In genomic region chr1:172188891-172189290, GRCm38 (mm10) we compare ENCODE assay signal across 8 mouse cellular contexts. TPM values are rescaled to one million over a fixed set of nuclear protein-coding genes. Genes with fewer than 3 reads are reported as not detected.
DNase-seq lines count a peak whose midpoint lies in the region.

No protein-coding gene starts in this region.

- H3K9me3 ChIP-seq in heart, embryonic 10.5 days: no peaks in the 10 kb centered on the region

- peak; percentile 48 to 70 for DNase-seq in heart, postnatal 10 days
- no peak for DNase-seq in heart, embryonic 10.5 days (ENCODE audit: low spot score)
- peak; percentile 46 for DNase-seq in thymus, postnatal 4 days
- DNase-seq in thymus, postnatal 10 days (ENCODE audit: low spot score in 2 of 2): no peak
- DNase-seq in induced T-regulatory cell, adult 2 months (ENCODE audit: low read depth): peak; percentile 32
- DNase-seq in testis, postnatal 10 days (ENCODE audit: low spot score): peak; percentile 54
- no peak for DNase-seq in thymus, postnatal 36 days
- DNase-seq in yolk sac, embryonic 10.5 days (ENCODE audit: low spot score): no peak

- H3K4me3 ChIP-seq in heart, embryonic 10.5 days: no peak overlapping the region

- intact Hi-C loops in heart, postnatal 10 days (cut with DNase I): no loop called here

- H3K27me3 ChIP-seq in heart, embryonic 10.5 days (ENCODE audit: insufficient read depth, poor library complexity, severe bottlenecking): no peaks in the 10 kb centered on the region

- H3K36me3 ChIP-seq in heart, embryonic 10.5 days: peaks cover 84% of the 10 kb centered on the region

- 70% methylated on average over 4 of the region's 4 CpGs for WGBS in heart, embryonic 10.5 days

- H3K27ac ChIP-seq in heart, embryonic 10.5 days: no peak overlapping the region

- no peaks in the 10 kb centered on the region for H3K4me1 ChIP-seq in heart, embryonic 10.5 days

RNA-seq across cellular contexts. Expression of gene Pea15a, which starts 17.7 kb away (rescaled TPM):
- total RNA-seq in heart, postnatal 10 days (2021): 100 to 1,000 TPM; 111 to 121 TPM
- 115 and 152 TPM in 2 replicates for polyA plus RNA-seq in heart, embryonic 10.5 days (2016; fragmentation: Nextera tagmentation; extraction: Ambion mirVana)

RNA-seq across cellular contexts. Expression of gene Casq1, which starts 30.8 kb away (rescaled TPM):
- 1 to 10 TPM; 6.6 to 9.1 TPM for total RNA-seq in heart, postnatal 10 days (2021)
- polyA plus RNA-seq in heart, embryonic 10.5 days (2016; fragmentation: Nextera tagmentation; extraction: Ambion mirVana): 225 and 307 TPM in 2 replicates

RNA-seq across cellular contexts. Expression of gene Dcaf8, which starts 41.0 kb away (rescaled TPM):
- 100 to 1,000 TPM; 119 to 130 TPM for total RNA-seq in heart, postnatal 10 days (2021)
- 110 and 125 TPM in 2 replicates for polyA plus RNA-seq in heart, embryonic 10.5 days (2016; fragmentation: Nextera tagmentation; extraction: Ambion mirVana)

Comparison
In these comparisons a context has a peak if more than half of its experiments do, and no peak if none do; other contexts are left out.
1. DNase-seq: peak in heart, postnatal 10 days (2 of 2), thymus, postnatal 4 days (single experiment), induced T-regulatory cell, adult 2 months (single experiment) and testis, postnatal 10 days (single experiment); none in heart, embryonic 10.5 days (single experiment), thymus, postnatal 10 days (0 of 2), thymus, postnatal 36 days (0 of 2) and yolk sac, embryonic 10.5 days (single experiment).